Mouse (Mus musculus) kidney, embryonic 15.5 days (tissue): ENCODE measurements around the gene Stx1a. TPM values are rescaled to one million over a fixed set of nuclear protein-coding genes. Genes with fewer than 3 reads are reported as not detected.

Experiments
- ATAC-seq: fragments of 200-750 bp; cut with Nextera tagmentation; replicated peaks from 2 replicates; pipeline ENCODE4 v1.8.0; 2017; ENCODE audit warnings: moderate TSS enrichment; ENCODE audit not compliant: low FRiP score
- H3K27ac ChIP-seq: fragments of 300-500 bp; sonication (generic); 2 replicates; pipeline ENCODE4 v1.5.1; 2015; ENCODE audit warnings: mild to moderate bottlenecking, inconsistent platforms
- H3K27me3 ChIP-seq: fragments of 300-500 bp; sonication (generic); 2 replicates; pipeline ENCODE4 v1.6.1; 2015; ENCODE audit warnings: inconsistent platforms
- H3K36me3 ChIP-seq: fragments of 300-500 bp; sonication (generic); 2 replicates; pipeline ENCODE4 v1.6.1; 2015; ENCODE audit warnings: inconsistent platforms
- H3K4me1 ChIP-seq: fragments of 300-500 bp; sonication (generic); 2 replicates; pipeline ENCODE4 v1.6.1; 2015; ENCODE audit warnings: inconsistent platforms
- H3K4me2 ChIP-seq: fragments of 300-500 bp; sonication (generic); 2 replicates; pipeline ENCODE4 v1.6.1; 2015; ENCODE audit warnings: moderate library complexity, mild to moderate bottlenecking, inconsistent platforms
- H3K4me3 ChIP-seq: fragments of 300-500 bp; sonication (generic); replicated peaks from 2 replicates; pipeline ENCODE4 v1.5.1; 2015; ENCODE audit warnings: mild to moderate bottlenecking, inconsistent platforms
- H3K9ac ChIP-seq: fragments of 300-500 bp; sonication (generic); 2 replicates; pipeline ENCODE4 v1.6.1; 2015; ENCODE audit warnings: mild to moderate bottlenecking, inconsistent platforms
- H3K9me3 ChIP-seq: fragments of 300-500 bp; sonication (generic); replicated peaks from 2 replicates; pipeline ENCODE4 v1.6.1; 2016; ENCODE audit warnings: inconsistent platforms
- WGBS: fragments of 180-500 bp; shearing (Covaris S2); methylation state at CpG from one replicate; pipeline ENCODE4 v1.1.7; 2015; ENCODE audit warnings: mixed read lengths; 5-methylcytosine and 5-hydroxymethylcytosine counted together
- polyA plus RNA-seq: library from polyadenylated mRNA; unstranded; fragments of >200 nt; fragmentation: Nextera tagmentation; extraction: Ambion mirVana; gene quantifications from 2 replicates; pipeline ENCODE4 v1.2.1, GENCODE M21; 2015

The Stx1a gene
- polyA plus RNA-seq, 1 experiment from 2014 or later, result 13.8 TPM

- Histone ChIP-seq H3K4me3 (peak overlapping the region; percentile 81), H3K9me3 (no peaks in the 10 kb centered on the region), H3K36me3 (0 out of 2 replicates have a peak, but pooled peaks cover 6% of the 10 kb centered on the region), H3K9ac (peak overlapping the region; percentile 66), H3K27ac (peak overlapping the region; percentile 100), H3K4me1 (peaks cover 41% of the 10 kb centered on the region), H3K27me3 (no peaks in the 10 kb centered on the region), H3K4me2 (peak overlapping the region; percentile 83)
- peak; percentile 81 for ATAC-seq
- WGBS, result under 1% methylated on average over 37 of the region's 37 CpGs
Measured at GRCm38 (mm10) chr5:135009590-135010319, 13.5 kb upstream of the Stx1a start.

GRCm38 (mm10) chr5:135010320-135010709 is 13.0 kb upstream of the Stx1a start:
- peak overlapping the region; percentile 81 for H3K4me3 ChIP-seq
- H3K27ac ChIP-seq, result peak overlapping the region; percentile 100
- 39% methylated on average over 7 of the region's 7 CpGs for WGBS
- peak overlapping the region; percentile 66 for H3K9ac ChIP-seq
- 0 out of 2 replicates have a peak, but pooled peaks cover 6% of the 10 kb centered on the region for H3K36me3 ChIP-seq
- peaks cover 43% of the 10 kb centered on the region for H3K4me1 ChIP-seq
- no peaks in the 10 kb centered on the region for H3K9me3 ChIP-seq
- peak overlapping the region; percentile 83 for H3K4me2 ChIP-seq
- H3K27me3 ChIP-seq, result no peaks in the 10 kb centered on the region
- ATAC-seq, result no peak

- 0 out of 2 replicates have a peak, but pooled peaks cover 6% of the 10 kb centered on the region for H3K36me3 ChIP-seq
- peak overlapping the region; percentile 81; the same call in 1 of the 2 replicates for H3K4me3 ChIP-seq
- ATAC-seq, result no peak
- H3K4me2 ChIP-seq, result peak overlapping the region; percentile 83
- H3K9me3 ChIP-seq, result no peaks in the 10 kb centered on the region
- peaks cover 49% of the 10 kb centered on the region for H3K4me1 ChIP-seq
- H3K9ac ChIP-seq, result 0 out of 2 replicates have a peak overlapping the region, but pooled peaks have one; percentile 4
- H3K27me3 ChIP-seq, result no peaks in the 10 kb centered on the region
- WGBS, result 86% methylated on average over 25 of the region's 25 CpGs
- peak overlapping the region; percentile 100 for H3K27ac ChIP-seq
Measured at GRCm38 (mm10) chr5:135010841-135011743, 12.2 kb upstream of the Stx1a start.

- no peaks in the 10 kb centered on the region for H3K27me3 ChIP-seq
- peak overlapping the region; percentile 83 for H3K4me2 ChIP-seq
- 23% methylated on average over 26 of the region's 26 CpGs for WGBS
- H3K9me3 ChIP-seq, result no peaks in the 10 kb centered on the region
- peak overlapping the region; percentile 42 for H3K4me3 ChIP-seq
- no peak for ATAC-seq
- peak overlapping the region; percentile 36; the same call in 1 of the 2 replicates for H3K9ac ChIP-seq
- peaks cover 50% of the 10 kb centered on the region for H3K4me1 ChIP-seq
- H3K36me3 ChIP-seq, result 0 out of 2 replicates have a peak, but pooled peaks cover 6% of the 10 kb centered on the region
- peak overlapping the region; percentile 86 for H3K27ac ChIP-seq
Measured at GRCm38 (mm10) chr5:135011809-135012613, 11.3 kb upstream of the Stx1a start.

- Histone ChIP-seq H3K27ac (peak overlapping the region; percentile 86), H3K4me2 (peak overlapping the region; percentile 83), H3K36me3 (0 out of 2 replicates have a peak, but pooled peaks cover 6% of the 10 kb centered on the region), H3K27me3 (no peaks in the 10 kb centered on the region), H3K4me3 (peak overlapping the region; percentile 42), H3K9me3 (no peaks in the 10 kb centered on the region), H3K9ac (peak overlapping the region; percentile 36; the same call in 1 of the 2 replicates), H3K4me1 (peaks cover 49% of the 10 kb centered on the region)
- 6% methylated on average over 16 of the region's 16 CpGs for WGBS
- no peak for ATAC-seq
Measured at GRCm38 (mm10) chr5:135012671-135013441, 10.4 kb upstream of the Stx1a start.

- no peaks in the 10 kb centered on the region for H3K9me3 ChIP-seq
- 0 out of 2 replicates have a peak, but pooled peaks cover 6% of the 10 kb centered on the region for H3K36me3 ChIP-seq
- H3K4me3 ChIP-seq, result no peak overlapping the region
- 0 out of 2 replicates have a peak, but pooled peaks have one; percentile 10 for ATAC-seq
- no peak overlapping the region for H3K4me2 ChIP-seq
- no peak overlapping the region for H3K27ac ChIP-seq
- 14% methylated on average over 7 of the region's 7 CpGs for whole genome bisulfite sequencing
- no peak overlapping the region for H3K9ac ChIP-seq
- H3K27me3 ChIP-seq, result no peaks in the 10 kb centered on the region
- H3K4me1 ChIP-seq, result peaks cover 36% of the 10 kb centered on the region
Measured at GRCm38 (mm10) chr5:135015497-135015896, 7.8 kb upstream of the Stx1a start.

- no peaks in the 10 kb centered on the region for H3K27me3 ChIP-seq
- H3K27ac ChIP-seq, result no peak overlapping the region
- no peaks in the 10 kb centered on the region for H3K9me3 ChIP-seq
- ATAC-seq, result no peak
- H3K4me2 ChIP-seq, result no peak overlapping the region
- H3K9ac ChIP-seq, result no peak overlapping the region
- no peak overlapping the region for H3K4me3 ChIP-seq
- H3K4me1 ChIP-seq, result peaks cover 28% of the 10 kb centered on the region
- WGBS, result 52% methylated on average over 4 of the region's 4 CpGs
- H3K36me3 ChIP-seq, result 0 out of 2 replicates have a peak, but pooled peaks cover 1% of the 10 kb centered on the region
Measured at GRCm38 (mm10) chr5:135016224-135016759, 7.0 kb upstream of the Stx1a start.

- Histone ChIP-seq H3K27ac (peak overlapping the region; percentile 37; the same call in 1 of the 2 replicates), H3K9me3 (no peaks in the 10 kb centered on the region), H3K36me3 (no peaks in the 10 kb centered on the region), H3K4me3 (no peak overlapping the region), H3K4me2 (no peak overlapping the region), H3K9ac (no peak overlapping the region), H3K27me3 (no peaks in the 10 kb centered on the region), H3K4me1 (peaks cover 42% of the 10 kb centered on the region)
- ATAC-seq, result no peak
- 42% methylated on average over 6 of the region's 6 CpGs for WGBS
Measured at GRCm38 (mm10) chr5:135021814-135022213, 1.5 kb upstream of the Stx1a start.

GRCm38 (mm10) chr5:135024665-135025224 is 1.5 kb downstream of the Stx1a start:
- peak overlapping the region; percentile 93 for H3K4me2 ChIP-seq
- peak overlapping the region; percentile 73 for H3K4me3 ChIP-seq
- H3K4me1 ChIP-seq, result peaks cover 57% of the 10 kb centered on the region
- 0 out of 2 replicates have a peak overlapping the region, but pooled peaks have one; percentile 80 for H3K9ac ChIP-seq
- H3K36me3 ChIP-seq, result no peaks in the 10 kb centered on the region
- H3K27me3 ChIP-seq, result no peaks in the 10 kb centered on the region
- WGBS, result 17% methylated on average over 11 of the region's 11 CpGs
- no peaks in the 10 kb centered on the region for H3K9me3 ChIP-seq
- no peak for ATAC-seq
- peak overlapping the region; percentile 65; the same call in 1 of the 2 replicates for H3K27ac ChIP-seq

- no peaks in the 10 kb centered on the region for H3K36me3 ChIP-seq
- peaks cover 57% of the 10 kb centered on the region for H3K4me1 ChIP-seq
- ATAC-seq, result no peak
- H3K9me3 ChIP-seq, result no peaks in the 10 kb centered on the region
- peak overlapping the region; percentile 45; the same call in 1 of the 2 replicates for H3K27ac ChIP-seq
- peak overlapping the region; percentile 73 for H3K4me3 ChIP-seq
- H3K27me3 ChIP-seq, result no peaks in the 10 kb centered on the region
- peak overlapping the region; percentile 93 for H3K4me2 ChIP-seq
- H3K9ac ChIP-seq, result 0 out of 2 replicates have a peak overlapping the region, but pooled peaks have one; percentile 7
- WGBS, result 8% methylated on average over 7 of the region's 7 CpGs
Measured at GRCm38 (mm10) chr5:135025899-135026298, 2.6 kb downstream of the Stx1a start.
